Mouse (Mus musculus) thymus, adult 2 months (tissue): ENCODE results near the gene Tnnt2. TPM values are rescaled to one million over a fixed set of nuclear protein-coding genes. Genes with fewer than 3 reads are reported as not detected.

Source experiments
- DNase-seq: peaks from one replicate; pipeline ENCODE4 v3.0.0; 2021
- H3K27ac ChIP-seq: fragments of 200-500 bp; 2 replicates; pipeline ENCODE4 v1.5.1; 2012; ENCODE audit warnings: low read length, control low read depth; ENCODE audit not compliant: control insufficient read depth, insufficient read depth
- H3K27me3 ChIP-seq: fragments of 200-500 bp; 2 replicates; pipeline ENCODE4 v1.6.1; 2012; ENCODE audit warnings: mild to moderate bottlenecking, low read length, moderate library complexity, mixed read lengths; ENCODE audit not compliant: control insufficient read depth, insufficient read depth
- H3K36me3 ChIP-seq: fragments of 200-500 bp; 2 replicates; pipeline ENCODE4 v1.6.1; 2012; ENCODE audit warnings: mild to moderate bottlenecking, low read length, moderate library complexity; ENCODE audit not compliant: control insufficient read depth, insufficient read depth
- H3K4me1 ChIP-seq: fragments of 200-500 bp; replicated peaks from 2 replicates; pipeline ENCODE4 v1.6.1; 2012; ENCODE audit warnings: low read length; ENCODE audit not compliant: control insufficient read depth, insufficient read depth
- H3K4me3 ChIP-seq: fragments of 200-500 bp; 2 replicates; pipeline ENCODE4 v1.5.1; 2012; ENCODE audit warnings: mild to moderate bottlenecking, low read length, control low read depth, moderate library complexity; ENCODE audit not compliant: control insufficient read depth, insufficient read depth
- CTCF ChIP-seq: fragments of 200-500 bp; IDR thresholded peaks from 2 replicates; pipeline ENCODE4 v1.5.1; 2012; ENCODE audit warnings: mild to moderate bottlenecking, control low read depth, low read length, moderate library complexity, borderline replicate concordance; ENCODE audit not compliant: control insufficient read depth, poor library complexity, insufficient read depth; ENCODE audit errors: extremely low read depth
- POLR2A ChIP-seq: fragments of 200-500 bp; IDR thresholded peaks from 2 replicates; pipeline ENCODE4 v1.6.1; 2012; ENCODE audit warnings: mild to moderate bottlenecking, low read length, control low read depth, moderate library complexity; ENCODE audit not compliant: control insufficient read depth, poor library complexity, insufficient read depth; ENCODE audit errors: extremely low read depth
- WGBS: fragments of 180-500 bp; shearing (Covaris S2); methylation state at CpG from one replicate; pipeline ENCODE4 v1.1.7; 2018; 5-methylcytosine and 5-hydroxymethylcytosine counted together
- polyA plus RNA-seq: library from polyadenylated mRNA; depleted of rRNA; stranded (reverse); fragments of >200 nt; gene quantifications from 2 replicates; pipeline ENCODE4 v1.2.3, GENCODE M21; 2012

Gene Tnnt2
- polyA plus RNA-seq, 1 experiment, result 90.4 TPM

- Histone ChIP-seq H3K36me3 (no peaks in the 10 kb centered on the region), H3K4me1 (peaks cover 51% of the 10 kb centered on the region), H3K4me3 (no peak overlapping the region), H3K27ac (no peak overlapping the region), H3K27me3 (no peaks in the 10 kb centered on the region)
- peak; percentile 90 for DNase-seq
- whole genome bisulfite sequencing, result 39% methylated on average over 7 of the region's 7 CpGs
- TF ChIP-seq CTCF, result peak; percentile 96
- no peak for TF ChIP-seq POLR2A
Measured at GRCm38 (mm10) chr1:135811016-135811646, 25.0 kb upstream of the Tnnt2 start.

DNA sequence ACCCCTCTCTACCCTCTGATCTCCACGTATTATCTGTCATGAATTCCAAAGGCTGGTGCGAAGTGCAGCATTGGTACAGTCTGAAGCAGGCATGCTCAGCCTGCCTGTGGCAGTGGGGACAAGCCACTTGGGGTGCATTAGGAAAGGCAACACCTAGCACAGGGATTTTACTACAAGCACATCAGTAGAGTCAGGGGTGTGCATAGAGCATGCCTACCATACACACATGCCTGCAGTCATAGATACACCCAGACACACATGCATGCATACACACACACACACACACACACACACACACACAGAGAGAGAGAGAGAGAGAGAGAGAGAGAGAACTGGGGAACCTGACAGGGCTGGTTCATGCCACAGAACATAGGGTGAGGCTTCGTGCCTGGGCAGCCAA, 23.9 kb upstream of the Tnnt2 start:
- Histone ChIP-seq H3K4me3 (no peak overlapping the region), H3K27ac (no peak overlapping the region), H3K36me3 (no peaks in the 10 kb centered on the region), H3K4me1 (peaks cover 52% of the 10 kb centered on the region), H3K27me3 (no peaks in the 10 kb centered on the region)
- 73% methylated on average over 3 of the region's 3 CpGs for WGBS
- no peak for DNase-seq
- no peak for TF ChIP-seq POLR2A
- no peak for TF ChIP-seq CTCF

DNA sequence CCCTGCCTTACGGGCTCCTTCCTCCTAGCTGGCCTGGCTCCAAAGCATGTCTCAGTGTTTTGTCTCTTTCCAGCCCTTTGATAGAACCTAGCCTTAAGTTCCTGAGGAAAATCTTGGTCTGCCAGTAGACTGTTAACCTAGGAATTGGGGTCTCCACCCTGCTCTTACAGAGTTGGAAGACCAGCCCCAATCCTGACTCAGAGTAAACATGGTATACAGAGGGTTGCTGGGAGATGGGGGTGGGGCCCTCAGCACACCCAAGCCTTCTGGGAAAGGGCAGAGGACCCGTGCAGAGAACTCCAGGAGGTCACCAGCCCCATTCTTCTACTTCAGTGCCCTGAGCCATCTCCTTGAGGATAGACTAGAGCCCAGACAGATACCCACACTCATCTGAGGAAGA, 23.5 kb upstream of the Tnnt2 start:
- no peak for TF ChIP-seq CTCF
- TF ChIP-seq POLR2A, result no peak
- H3K4me1 ChIP-seq, result peaks cover 52% of the 10 kb centered on the region
- WGBS, result 67% methylated on average over 2 of the region's 2 CpGs
- no peak overlapping the region for H3K27ac ChIP-seq
- no peak overlapping the region for H3K4me3 ChIP-seq
- no peaks in the 10 kb centered on the region for H3K27me3 ChIP-seq
- H3K36me3 ChIP-seq, result no peaks in the 10 kb centered on the region
- no peak for DNase-seq

DNA sequence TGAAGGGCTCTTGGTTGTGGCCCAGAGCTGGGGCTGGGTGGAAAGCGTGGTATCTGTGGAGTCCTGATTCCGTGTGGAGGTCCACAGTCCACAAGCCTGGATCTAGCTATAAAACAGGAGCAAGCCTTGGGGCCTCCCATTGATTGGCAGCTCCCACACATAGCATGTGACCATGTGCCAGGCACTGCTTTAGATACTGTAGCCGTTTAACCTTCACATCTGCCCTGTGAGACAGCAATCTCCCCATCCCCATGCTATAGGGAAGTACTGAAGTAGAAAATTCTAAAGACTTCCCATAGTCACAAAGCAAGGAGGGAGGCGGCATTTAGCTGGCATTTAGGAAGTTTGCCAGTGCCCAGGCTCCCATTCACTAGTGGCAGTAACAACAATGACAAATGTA, 23.1 kb upstream of the Tnnt2 start:
- H3K4me3 ChIP-seq, result no peak overlapping the region

DNA sequence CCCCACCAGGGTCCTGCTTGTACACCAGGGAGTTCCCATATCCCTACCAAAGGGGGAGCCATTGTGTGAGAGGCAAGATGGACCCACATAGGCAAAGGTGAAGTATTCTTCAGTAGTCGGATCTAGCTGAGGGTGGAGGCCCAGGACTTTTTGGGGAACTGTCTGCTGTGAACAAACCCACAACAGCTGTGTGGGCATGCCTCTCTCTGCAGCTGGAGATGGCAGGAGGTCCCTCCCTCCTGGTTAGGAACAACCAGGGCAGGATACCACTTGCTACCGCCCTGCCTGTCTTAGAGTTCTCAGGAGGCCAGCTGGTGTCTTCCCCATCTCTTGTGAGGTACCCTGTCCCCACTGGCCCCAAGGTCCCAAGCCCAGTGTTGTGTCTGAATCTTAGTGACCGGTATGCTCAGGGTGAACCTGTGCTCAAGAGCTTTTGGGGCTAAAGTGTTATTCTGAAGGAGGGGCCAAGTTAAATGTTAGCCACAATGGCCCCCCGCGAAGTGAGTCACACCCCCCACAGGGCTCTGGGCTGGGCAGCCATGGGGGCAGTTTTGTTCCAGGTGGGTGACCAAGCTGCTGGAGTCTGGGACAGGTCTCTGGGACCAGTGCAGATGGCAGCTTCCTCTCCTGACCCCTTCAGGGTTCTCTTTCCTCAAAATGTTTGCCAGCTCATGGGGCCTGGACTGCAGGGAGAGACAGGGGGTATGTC, 22.3 kb upstream of the Tnnt2 start:
- no peaks in the 10 kb centered on the region for H3K36me3 ChIP-seq
- peak; percentile 41 for DNase-seq
- TF ChIP-seq POLR2A (no peak), CTCF (0 out of 2 replicates have a peak, but pooled peaks have one; percentile 8)
- peaks cover 5% of the 10 kb centered on the region for H3K27me3 ChIP-seq
- no peak overlapping the region for H3K4me3 ChIP-seq
- H3K4me1 ChIP-seq, result peaks cover 54% of the 10 kb centered on the region
- WGBS, result 40% methylated on average over 5 of the region's 5 CpGs
- peak overlapping the region; percentile 32; the same call in 1 of the 2 replicates for H3K27ac ChIP-seq

More for the DNA sequence above, 23.1 kb upstream of the Tnnt2 start:
- peaks cover 52% of the 10 kb centered on the region for H3K4me1 ChIP-seq
- DNase-seq, result no peak
- no peak overlapping the region for H3K27ac ChIP-seq
- no peaks in the 10 kb centered on the region for H3K27me3 ChIP-seq
- no peaks in the 10 kb centered on the region for H3K36me3 ChIP-seq
- 67% methylated on average over 4 of the region's 4 CpGs for WGBS
- no peak for TF ChIP-seq CTCF
- TF ChIP-seq POLR2A, result no peak

DNA sequence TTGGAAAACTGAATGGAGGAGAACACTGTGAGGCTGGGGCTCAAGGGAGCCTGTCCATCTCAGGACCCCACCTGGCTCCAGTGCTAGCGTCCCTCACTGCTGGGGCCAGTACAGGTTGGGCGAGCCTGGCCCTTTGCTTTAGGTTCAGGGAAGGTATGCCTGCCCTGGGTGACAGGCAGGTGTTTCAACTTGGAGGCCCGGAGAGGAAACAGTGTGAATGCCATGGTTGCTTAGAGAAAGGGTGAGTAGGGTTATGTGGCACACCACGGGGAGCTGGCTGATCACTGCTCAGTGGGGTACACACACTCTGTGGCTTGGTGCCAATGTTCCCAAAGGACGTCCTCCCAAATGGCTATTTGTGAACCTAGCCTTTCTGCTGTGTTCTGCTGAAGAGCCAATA, 21.6 kb upstream of the Tnnt2 start:
- WGBS, result 31% methylated on average over 5 of the region's 5 CpGs
- H3K36me3 ChIP-seq, result no peaks in the 10 kb centered on the region
- no peak overlapping the region for H3K4me3 ChIP-seq
- no peak for DNase-seq
- TF ChIP-seq POLR2A (no peak), CTCF (no peak)
- H3K4me1 ChIP-seq, result peaks cover 58% of the 10 kb centered on the region
- peaks cover 9% of the 10 kb centered on the region for H3K27me3 ChIP-seq
- no peak overlapping the region for H3K27ac ChIP-seq

DNA sequence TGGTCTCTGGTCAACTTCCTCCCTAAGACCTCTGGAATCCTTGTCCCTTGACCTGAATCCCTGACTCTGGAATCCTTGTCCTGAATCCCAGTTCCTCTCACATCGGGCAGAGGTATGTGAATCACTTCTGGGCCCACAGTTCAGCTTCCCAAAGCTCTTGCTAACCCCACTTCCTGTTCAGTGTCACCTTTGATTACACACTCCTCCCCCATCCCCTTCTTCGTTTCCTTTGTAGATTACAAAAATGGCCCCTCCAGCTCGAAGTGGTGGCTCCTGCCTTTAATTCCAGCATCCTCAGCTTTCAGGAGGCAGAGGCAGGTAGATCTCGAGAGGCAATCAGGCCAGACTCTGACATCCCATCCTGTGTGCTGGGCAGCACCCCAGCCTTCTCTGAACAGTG, 18.6 kb upstream of the Tnnt2 start:
- H3K4me1 ChIP-seq, result peaks cover 46% of the 10 kb centered on the region
- H3K36me3 ChIP-seq, result no peaks in the 10 kb centered on the region
- no peak overlapping the region for H3K27ac ChIP-seq
- peak; percentile 23 for DNase-seq
- TF ChIP-seq POLR2A (no peak), CTCF (no peak)
- 17% methylated on average over 4 of the region's 4 CpGs for WGBS
- peaks cover 9% of the 10 kb centered on the region for H3K27me3 ChIP-seq
- no peak overlapping the region for H3K4me3 ChIP-seq
